Mouse (Mus musculus): ENCODE results near the gene Wdr63. TPM values are rescaled to one million over a fixed set of nuclear protein-coding genes. Genes with fewer than 3 reads are reported as not detected.

Gene Wdr63
- polyA plus RNA-seq, 1 experiment from 2014 or later = not detected

- 10% methylated on average over 11 of the region's 11 CpGs for WGBS
- no peak for ATAC-seq (ENCODE audit: insufficient number of reproducible peaks, insufficient read depth, low FRiP score, low read depth)
- no peak overlapping the region for H3K27ac ChIP-seq (ENCODE audit: low read length)
- H3K9ac ChIP-seq (replicated peaks; ENCODE audit: low read depth, low read length) = no peak overlapping the region
- H3K27me3 ChIP-seq (ENCODE audit: control insufficient read depth, insufficient read depth, low read length) = no peaks in the 10 kb centered on the region
- no peaks in the 10 kb centered on the region for H3K36me3 ChIP-seq (ENCODE audit: control insufficient read depth, insufficient read depth, low read length)
- peaks cover 3% of the 10 kb centered on the region; the same call in 1 of the 2 replicates for H3K4me1 ChIP-seq (ENCODE audit: control insufficient read depth, insufficient read depth, low read length)
- H3K4me3 ChIP-seq (ENCODE audit: low read depth, low read length) = peak overlapping the region; percentile 36
- H3K4me2 ChIP-seq (replicated peaks; ENCODE audit: low read depth, low read length) = peak overlapping the region; percentile 96
- no peaks in the 10 kb centered on the region for H3K9me3 ChIP-seq (ENCODE audit: control insufficient read depth, low read depth, low read length)
Observed at GRCm38 (mm10) chr3:146150560-146150959, 42.6 kb upstream of the Wdr63 start.

GRCm38 (mm10) chr3:146150058-146150400 is 42.1 kb upstream of the Wdr63 start:
- Histone ChIP-seq H3K4me1 (ENCODE audit: control insufficient read depth, insufficient read depth, low read length) (peaks cover 3% of the 10 kb centered on the region; the same call in 1 of the 2 replicates), H3K27ac (ENCODE audit: low read length) (no peak overlapping the region), H3K9ac (replicated peaks; ENCODE audit: low read depth, low read length) (0 out of 2 replicates have a peak overlapping the region, but pooled peaks have one; percentile 2), H3K36me3 (ENCODE audit: control insufficient read depth, insufficient read depth, low read length) (no peaks in the 10 kb centered on the region), H3K4me3 (ENCODE audit: low read depth, low read length) (peak overlapping the region; percentile 36), H3K4me2 (replicated peaks; ENCODE audit: low read depth, low read length) (peak overlapping the region; percentile 96), H3K27me3 (ENCODE audit: control insufficient read depth, insufficient read depth, low read length) (no peaks in the 10 kb centered on the region), H3K9me3 (ENCODE audit: control insufficient read depth, low read depth, low read length) (no peaks in the 10 kb centered on the region)
- ATAC-seq (ENCODE audit: insufficient number of reproducible peaks, insufficient read depth, low FRiP score, low read depth) = peak; percentile 71
- 1% methylated on average over 26 of the region's 26 CpGs for WGBS

GRCm38 (mm10) chr3:146149156-146150057 is 41.5 kb upstream of the Wdr63 start, which contains the start of gene Mcoln2:
TSS of gene Mcoln2 (plus strand) at chr3:146149833.
- Histone ChIP-seq H3K4me3 (ENCODE audit: low read depth, low read length) (peak within 1 kb of the TSS; percentile 36), H3K27ac (ENCODE audit: low read length) (no peak within 1 kb of the TSS)

GRCm38 (mm10) chr3:146146131-146146530 is 38.2 kb upstream of the Wdr63 start:
- no peak for ATAC-seq (ENCODE audit: insufficient number of reproducible peaks, insufficient read depth, low FRiP score, low read depth)
- 61% methylated on average over 5 of the region's 5 CpGs for WGBS
- no peak overlapping the region for H3K4me2 ChIP-seq (replicated peaks; ENCODE audit: low read depth, low read length)
- H3K4me3 ChIP-seq (ENCODE audit: low read depth, low read length) = no peak overlapping the region
- no peaks in the 10 kb centered on the region for H3K27me3 ChIP-seq (ENCODE audit: control insufficient read depth, insufficient read depth, low read length)
- H3K9me3 ChIP-seq (ENCODE audit: control insufficient read depth, low read depth, low read length) = no peaks in the 10 kb centered on the region
- no peaks in the 10 kb centered on the region for H3K36me3 ChIP-seq (ENCODE audit: control insufficient read depth, insufficient read depth, low read length)
- H3K27ac ChIP-seq (ENCODE audit: low read length) = no peak overlapping the region
- peaks cover 3% of the 10 kb centered on the region; the same call in 1 of the 2 replicates for H3K4me1 ChIP-seq (ENCODE audit: control insufficient read depth, insufficient read depth, low read length)
- H3K9ac ChIP-seq (replicated peaks; ENCODE audit: low read depth, low read length) = no peak overlapping the region

More at GRCm38 (mm10) chr3:146149156-146150057, 41.5 kb upstream of the Wdr63 start, which contains the start of gene Mcoln2:
- peak; percentile 63; the same call in 1 of the 2 replicates for ATAC-seq (ENCODE audit: insufficient number of reproducible peaks, insufficient read depth, low FRiP score, low read depth)
- Histone ChIP-seq H3K4me2 (replicated peaks; ENCODE audit: low read depth, low read length) (peak within 1 kb of the TSS; percentile 96), H3K27me3 (ENCODE audit: control insufficient read depth, insufficient read depth, low read length) (no peaks in the 10 kb centered on the region), H3K4me1 (ENCODE audit: control insufficient read depth, insufficient read depth, low read length) (peaks cover 3% of the 10 kb centered on the region; the same call in 1 of the 2 replicates), H3K36me3 (ENCODE audit: control insufficient read depth, insufficient read depth, low read length) (no peaks in the 10 kb centered on the region), H3K9me3 (ENCODE audit: control insufficient read depth, low read depth, low read length) (no peaks in the 10 kb centered on the region), H3K9ac (replicated peaks; ENCODE audit: low read depth, low read length) (0 out of 2 replicates have a peak within 1 kb of the TSS, but pooled peaks have one; percentile 2)
- 12% methylated on average over 34 of the region's 34 CpGs for WGBS

- H3K9me3 ChIP-seq (ENCODE audit: control insufficient read depth, low read depth, low read length) = no peaks in the 10 kb centered on the region
- WGBS = 55% methylated on average over 5 of the region's 5 CpGs
- no peaks in the 10 kb centered on the region for H3K36me3 ChIP-seq (ENCODE audit: control insufficient read depth, insufficient read depth, low read length)
- H3K9ac ChIP-seq (replicated peaks; ENCODE audit: low read depth, low read length) = no peak overlapping the region
- H3K4me3 ChIP-seq (ENCODE audit: low read depth, low read length) = no peak overlapping the region
- peaks cover under 1% of the 10 kb centered on the region; the same call in 1 of the 2 replicates for H3K4me1 ChIP-seq (ENCODE audit: control insufficient read depth, insufficient read depth, low read length)
- ATAC-seq (ENCODE audit: insufficient number of reproducible peaks, insufficient read depth, low FRiP score, low read depth) = no peak
- no peaks in the 10 kb centered on the region for H3K27me3 ChIP-seq (ENCODE audit: control insufficient read depth, insufficient read depth, low read length)
- no peak overlapping the region for H3K27ac ChIP-seq (ENCODE audit: low read length)
- no peak overlapping the region for H3K4me2 ChIP-seq (replicated peaks; ENCODE audit: low read depth, low read length)
Observed at GRCm38 (mm10) chr3:146145501-146145900, 37.6 kb upstream of the Wdr63 start.

- H3K4me3 ChIP-seq (ENCODE audit: low read depth, low read length) = no peak overlapping the region
- no peak overlapping the region for H3K9ac ChIP-seq (replicated peaks; ENCODE audit: low read depth, low read length)
- no peaks in the 10 kb centered on the region for H3K27me3 ChIP-seq (ENCODE audit: control insufficient read depth, insufficient read depth, low read length)
- no peak for ATAC-seq (ENCODE audit: insufficient number of reproducible peaks, insufficient read depth, low FRiP score, low read depth)
- H3K27ac ChIP-seq (ENCODE audit: low read length) = no peak overlapping the region
- H3K4me2 ChIP-seq (replicated peaks; ENCODE audit: low read depth, low read length) = no peak overlapping the region
- 85% methylated on average over 7 of the region's 7 CpGs for WGBS
- no peaks in the 10 kb centered on the region for H3K4me1 ChIP-seq (ENCODE audit: control insufficient read depth, insufficient read depth, low read length)
- H3K36me3 ChIP-seq (ENCODE audit: control insufficient read depth, insufficient read depth, low read length) = no peaks in the 10 kb centered on the region
- no peaks in the 10 kb centered on the region for H3K9me3 ChIP-seq (ENCODE audit: control insufficient read depth, low read depth, low read length)
Observed at GRCm38 (mm10) chr3:146142523-146142922, 34.6 kb upstream of the Wdr63 start.

GRCm38 (mm10) chr3:146140276-146140675 is 32.3 kb upstream of the Wdr63 start:
- no peak overlapping the region for H3K27ac ChIP-seq (ENCODE audit: low read length)

GRCm38 (mm10) chr3:146136422-146136821 is 28.5 kb upstream of the Wdr63 start:
- no peak overlapping the region for H3K4me2 ChIP-seq (replicated peaks; ENCODE audit: low read depth, low read length)
- H3K4me1 ChIP-seq (ENCODE audit: control insufficient read depth, insufficient read depth, low read length) = no peaks in the 10 kb centered on the region
- ATAC-seq (ENCODE audit: insufficient number of reproducible peaks, insufficient read depth, low FRiP score, low read depth) = no peak

More at GRCm38 (mm10) chr3:146140276-146140675, 32.3 kb upstream of the Wdr63 start:
- ATAC-seq (ENCODE audit: insufficient number of reproducible peaks, insufficient read depth, low FRiP score, low read depth) = no peak
- H3K9ac ChIP-seq (replicated peaks; ENCODE audit: low read depth, low read length) = no peak overlapping the region
- H3K4me1 ChIP-seq (ENCODE audit: control insufficient read depth, insufficient read depth, low read length) = no peaks in the 10 kb centered on the region
- H3K36me3 ChIP-seq (ENCODE audit: control insufficient read depth, insufficient read depth, low read length) = no peaks in the 10 kb centered on the region
- no peak overlapping the region for H3K4me2 ChIP-seq (replicated peaks; ENCODE audit: low read depth, low read length)
- 89% methylated on average over 7 of the region's 7 CpGs for WGBS
- H3K27me3 ChIP-seq (ENCODE audit: control insufficient read depth, insufficient read depth, low read length) = no peaks in the 10 kb centered on the region
- no peak overlapping the region for H3K4me3 ChIP-seq (ENCODE audit: low read depth, low read length)
- no peaks in the 10 kb centered on the region for H3K9me3 ChIP-seq (ENCODE audit: control insufficient read depth, low read depth, low read length)

More at GRCm38 (mm10) chr3:146136422-146136821, 28.5 kb upstream of the Wdr63 start:
- H3K27ac ChIP-seq (ENCODE audit: low read length) = no peak overlapping the region
- H3K36me3 ChIP-seq (ENCODE audit: control insufficient read depth, insufficient read depth, low read length) = no peaks in the 10 kb centered on the region
- 28% methylated on average over 10 of the region's 10 CpGs for WGBS
- H3K4me3 ChIP-seq (ENCODE audit: low read depth, low read length) = no peak overlapping the region
- H3K9me3 ChIP-seq (ENCODE audit: control insufficient read depth, low read depth, low read length) = no peaks in the 10 kb centered on the region
- H3K27me3 ChIP-seq (ENCODE audit: control insufficient read depth, insufficient read depth, low read length) = no peaks in the 10 kb centered on the region
- no peak overlapping the region for H3K9ac ChIP-seq (replicated peaks; ENCODE audit: low read depth, low read length)

Measured in stomach, embryonic 14.5 days (tissue).